Mouse (Mus musculus): ENCODE data around the gene Vps37d. TPM values are rescaled to one million over a fixed set of nuclear protein-coding genes. Genes with fewer than 3 reads are reported as not detected.
"Not testable (repeated sequence)": the region's sequence is repeated elsewhere in the genome, so short reads cannot be mapped to it uniquely, and the experiment has no call there.

Vps37d gene
- polyA plus RNA-seq, 1 experiment from 2014 or later, result 5.3 TPM

DNA sequence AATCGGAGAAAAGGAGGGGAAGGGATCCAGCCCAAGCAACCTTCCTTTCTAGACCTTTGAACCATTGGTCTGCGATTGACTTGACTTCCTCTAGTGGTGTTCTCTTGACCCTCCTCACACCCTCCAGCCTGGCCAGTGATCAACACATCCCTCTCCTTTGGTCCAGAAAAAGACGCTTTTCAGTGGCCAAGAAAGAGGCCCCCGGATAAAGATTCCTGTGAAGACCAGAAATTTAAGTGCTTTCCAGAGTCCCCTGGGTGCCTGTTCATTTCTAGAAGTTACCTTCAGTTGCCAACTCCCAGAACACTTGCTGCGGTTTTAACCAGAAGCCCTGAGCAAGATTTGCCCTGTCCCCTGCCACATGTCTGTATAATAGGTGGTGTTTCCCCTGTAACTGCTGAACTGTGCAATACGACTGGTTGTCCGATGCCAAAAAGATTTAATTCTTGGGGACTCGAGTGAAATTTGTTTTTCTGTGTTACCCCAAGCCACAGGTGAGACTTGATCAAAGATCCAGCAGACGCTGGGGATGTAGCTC lies 13.1 kb downstream of the Vps37d start, which contains the start of gene Bud23:
Gene Bud23 (minus strand): TSS at position 51 of the 538 bp plus-strand sequence.
- WGBS, result 64% methylated on average over 9 of the region's 9 CpGs
- H3K36me3 ChIP-seq (ENCODE audit: control insufficient read depth, insufficient read depth, low read length), result peaks cover 14% of the 10 kb centered on the region
- not testable (repeated sequence) for H3K9me3 ChIP-seq (ENCODE audit: control insufficient read depth, low read length); ATAC-seq (ENCODE audit: low read depth); H3K27me3 ChIP-seq (ENCODE audit: control insufficient read depth, insufficient read depth, low read depth, low read length)
- H3K27ac ChIP-seq (ENCODE audit: low read length), result peak within 1 kb of the TSS; percentile 55
- H3K4me2 ChIP-seq (ENCODE audit: low read depth, low read length), result peak within 1 kb of the TSS; percentile 90
- peaks cover 15% of the 10 kb centered on the region for H3K4me1 ChIP-seq (replicated peaks; ENCODE audit: control insufficient read depth, insufficient read depth, low read length)
- H3K4me3 ChIP-seq (ENCODE audit: low read length), result peak within 1 kb of the TSS; percentile 91
- peak within 1 kb of the TSS; percentile 81 for H3K9ac ChIP-seq (ENCODE audit: low read length)

DNA sequence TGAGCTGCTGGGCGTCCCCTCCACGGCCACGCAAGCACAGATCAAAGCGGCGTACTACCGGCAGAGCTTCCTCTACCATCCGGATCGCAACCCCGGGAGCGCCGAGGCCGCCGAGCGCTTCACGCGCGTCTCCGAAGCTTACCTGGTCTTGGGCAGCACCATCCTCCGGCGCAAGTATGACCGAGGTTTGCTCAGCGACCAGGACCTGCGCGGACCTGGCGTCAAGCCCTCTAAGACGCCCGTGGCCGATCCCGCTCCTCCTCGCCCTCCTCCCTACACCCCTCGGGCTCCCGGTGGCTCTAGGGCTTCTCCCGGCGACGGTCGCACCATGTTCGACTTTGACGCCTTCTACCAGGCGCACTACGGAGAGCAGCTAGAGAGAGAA lies 13.7 kb downstream of the Vps37d start:
- 0% methylated on average over 40 of the region's 40 CpGs for WGBS
- Histone ChIP-seq H3K9me3 (ENCODE audit: control insufficient read depth, low read length) (no peaks in the 10 kb centered on the region), H3K4me3 (ENCODE audit: low read length) (peak overlapping the region; percentile 91), H3K27me3 (ENCODE audit: control insufficient read depth, insufficient read depth, low read depth, low read length) (no peaks in the 10 kb centered on the region), H3K4me1 (replicated peaks; ENCODE audit: control insufficient read depth, insufficient read depth, low read length) (peaks cover 15% of the 10 kb centered on the region), H3K36me3 (ENCODE audit: control insufficient read depth, insufficient read depth, low read length) (peaks cover 16% of the 10 kb centered on the region), H3K27ac (ENCODE audit: low read length) (peak overlapping the region; percentile 55), H3K4me2 (ENCODE audit: low read depth, low read length) (peak overlapping the region; percentile 90), H3K9ac (ENCODE audit: low read length) (peak overlapping the region; percentile 81)
- peak; percentile 61 for ATAC-seq (ENCODE audit: low read depth)

- H3K9ac ChIP-seq (ENCODE audit: low read length), result peak within 1 kb of the TSS; percentile 81
- H3K9me3 ChIP-seq (ENCODE audit: control insufficient read depth, low read length), result no peaks in the 10 kb centered on the region
- H3K27ac ChIP-seq (ENCODE audit: low read length), result peak within 1 kb of the TSS; percentile 55
- H3K36me3 ChIP-seq (ENCODE audit: control insufficient read depth, insufficient read depth, low read length), result peaks cover 17% of the 10 kb centered on the region
- peak; percentile 99 for ATAC-seq (ENCODE audit: low read depth)
- H3K4me3 ChIP-seq (ENCODE audit: low read length), result peak within 1 kb of the TSS; percentile 91
- under 1% methylated on average over 52 of the region's 52 CpGs for WGBS
- H3K4me1 ChIP-seq (replicated peaks; ENCODE audit: control insufficient read depth, insufficient read depth, low read length), result peaks cover 15% of the 10 kb centered on the region
- H3K27me3 ChIP-seq (ENCODE audit: control insufficient read depth, insufficient read depth, low read depth, low read length), result no peaks in the 10 kb centered on the region
- peak within 1 kb of the TSS; percentile 90 for H3K4me2 ChIP-seq (ENCODE audit: low read depth, low read length)
Observed at GRCm38 (mm10) chr5:135063629-135064381, 14.3 kb downstream of the Vps37d start, which contains the start of gene Dnajc30. Gene Dnajc30 (plus strand): TSS chr5:135064202.

GRCm38 (mm10) chr5:135053356-135053755 lies 24.7 kb downstream of the Vps37d start:
- no peak overlapping the region for H3K4me2 ChIP-seq (ENCODE audit: low read depth, low read length)
- H3K4me1 ChIP-seq (replicated peaks; ENCODE audit: control insufficient read depth, insufficient read depth, low read length), result no peaks in the 10 kb centered on the region
- H3K36me3 ChIP-seq (ENCODE audit: control insufficient read depth, insufficient read depth, low read length), result peaks cover 19% of the 10 kb centered on the region; the same call in 1 of the 2 replicates
- no peak overlapping the region for H3K27ac ChIP-seq (ENCODE audit: low read length)
- H3K9me3 ChIP-seq (ENCODE audit: control insufficient read depth, low read length), result no peaks in the 10 kb centered on the region
- no peaks in the 10 kb centered on the region for H3K27me3 ChIP-seq (ENCODE audit: control insufficient read depth, insufficient read depth, low read depth, low read length)
- H3K4me3 ChIP-seq (ENCODE audit: low read length), result no peak overlapping the region
- WGBS, result 80% methylated on average over 12 of the region's 12 CpGs
- no peak for ATAC-seq (ENCODE audit: low read depth)
- H3K9ac ChIP-seq (ENCODE audit: low read length), result no peak overlapping the region

DNA sequence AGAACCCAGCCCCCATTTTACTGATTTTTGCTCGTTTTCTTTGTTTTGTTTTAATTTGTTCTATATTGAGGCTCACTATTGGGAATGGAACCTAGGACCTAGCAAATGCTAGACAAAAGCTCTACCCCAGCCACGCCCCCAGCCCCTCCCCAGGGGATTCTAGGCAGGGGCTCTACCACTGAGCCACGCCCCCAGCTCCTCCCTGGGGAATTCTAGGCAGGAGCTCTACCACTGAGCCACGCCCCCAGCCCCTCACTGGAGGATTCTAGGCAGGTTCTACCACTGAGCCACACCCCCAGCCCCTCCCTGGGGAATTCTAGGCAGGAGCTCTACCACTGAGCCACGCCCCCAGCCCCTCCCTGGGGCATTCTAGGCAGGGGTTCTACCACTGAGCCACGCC lies 28.8 kb downstream of the Vps37d start:
- peaks cover 22% of the 10 kb centered on the region for H3K36me3 ChIP-seq (ENCODE audit: control insufficient read depth, insufficient read depth, low read length)

GRCm38 (mm10) chr5:135048539-135048938 lies 29.5 kb downstream of the Vps37d start:
- Histone ChIP-seq H3K27ac (ENCODE audit: low read length) (no peak overlapping the region), H3K4me2 (ENCODE audit: low read depth, low read length) (no peak overlapping the region), H3K4me1 (replicated peaks; ENCODE audit: control insufficient read depth, insufficient read depth, low read length) (no peaks in the 10 kb centered on the region), H3K9ac (ENCODE audit: low read length) (no peak overlapping the region), H3K9me3 (ENCODE audit: control insufficient read depth, low read length) (no peaks in the 10 kb centered on the region), H3K27me3 (ENCODE audit: control insufficient read depth, insufficient read depth, low read depth, low read length) (no peaks in the 10 kb centered on the region), H3K4me3 (ENCODE audit: low read length) (no peak overlapping the region), H3K36me3 (ENCODE audit: control insufficient read depth, insufficient read depth, low read length) (peaks cover 20% of the 10 kb centered on the region)
- 94% methylated on average over 5 of the region's 5 CpGs for WGBS
- no peak for ATAC-seq (ENCODE audit: low read depth)

More for the DNA sequence above, 28.8 kb downstream of the Vps37d start:
- not testable (repeated sequence) for H3K27me3 ChIP-seq (ENCODE audit: control insufficient read depth, insufficient read depth, low read depth, low read length); H3K4me2 ChIP-seq (ENCODE audit: low read depth, low read length); H3K4me3 ChIP-seq (ENCODE audit: low read length); H3K9ac ChIP-seq (ENCODE audit: low read length); H3K4me1 ChIP-seq (replicated peaks; ENCODE audit: control insufficient read depth, insufficient read depth, low read length); H3K27ac ChIP-seq (ENCODE audit: low read length); ATAC-seq (ENCODE audit: low read depth); H3K9me3 ChIP-seq (ENCODE audit: control insufficient read depth, low read length)
- 82% methylated on average over 6 of the region's 6 CpGs for WGBS

DNA sequence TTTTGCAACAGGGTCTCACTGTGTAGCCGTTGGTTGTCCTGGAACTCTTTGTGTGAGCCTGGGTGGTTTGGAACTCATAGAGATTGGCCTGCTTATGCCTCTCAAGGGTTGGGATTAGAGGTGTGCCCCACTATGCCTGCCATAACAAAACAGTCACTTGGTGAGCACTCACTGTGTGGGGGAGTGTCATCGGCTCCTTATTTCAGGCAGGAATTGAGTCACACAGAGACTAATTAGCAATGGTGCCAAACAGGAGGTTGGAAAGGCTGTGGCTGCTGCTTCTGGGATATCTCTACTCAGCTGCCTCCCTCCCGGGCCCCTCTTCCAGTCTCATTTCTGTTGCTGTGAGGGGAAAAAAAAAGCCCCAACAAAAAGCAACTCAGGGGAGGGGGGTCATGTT lies 33.5 kb downstream of the Vps37d start:
- 88% methylated on average over 3 of the region's 3 CpGs for WGBS
- Histone ChIP-seq H3K27me3 (ENCODE audit: control insufficient read depth, insufficient read depth, low read depth, low read length) (no peaks in the 10 kb centered on the region), H3K4me1 (replicated peaks; ENCODE audit: control insufficient read depth, insufficient read depth, low read length) (no peaks in the 10 kb centered on the region), H3K9me3 (ENCODE audit: control insufficient read depth, low read length) (no peaks in the 10 kb centered on the region), H3K4me3 (ENCODE audit: low read length) (no peak overlapping the region), H3K9ac (ENCODE audit: low read length) (no peak overlapping the region), H3K4me2 (ENCODE audit: low read depth, low read length) (no peak overlapping the region), H3K27ac (ENCODE audit: low read length) (no peak overlapping the region), H3K36me3 (ENCODE audit: control insufficient read depth, insufficient read depth, low read length) (peaks cover 20% of the 10 kb centered on the region)
- ATAC-seq (ENCODE audit: low read depth), result no peak

DNA sequence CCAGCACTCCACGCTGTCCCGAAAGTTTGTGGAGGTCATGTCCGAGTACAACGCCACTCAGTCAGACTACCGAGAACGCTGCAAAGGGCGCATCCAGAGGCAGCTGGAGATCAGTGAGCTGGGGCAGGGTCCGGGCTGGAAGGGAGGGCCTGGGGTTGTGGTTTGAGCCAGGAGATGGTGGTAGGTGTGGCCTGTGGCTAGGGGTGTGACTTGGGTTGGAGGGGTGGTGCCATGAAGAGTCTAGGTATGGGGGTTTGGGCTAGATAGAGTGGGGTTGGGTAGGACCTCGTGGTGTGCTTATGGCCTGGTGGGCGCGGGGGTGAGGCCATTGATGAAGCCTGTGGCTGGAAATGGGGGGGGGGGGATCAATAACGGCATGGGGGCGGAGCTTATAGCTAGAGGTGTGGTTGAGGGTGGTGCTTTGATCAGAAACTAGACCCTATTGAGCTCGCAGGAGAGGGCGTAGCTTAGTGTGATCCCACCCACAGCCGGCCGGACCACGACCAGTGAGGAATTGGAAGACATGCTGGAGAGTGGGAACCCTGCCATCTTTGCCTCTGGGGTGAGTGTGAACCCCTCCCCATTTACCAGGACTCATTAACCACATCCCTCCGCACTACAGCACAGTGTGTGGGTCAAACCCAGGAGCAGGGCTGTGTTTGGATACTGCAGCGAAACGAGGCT lies 35.8 kb downstream of the Vps37d start:
- no peak overlapping the region for H3K27ac ChIP-seq (ENCODE audit: low read length)
- peak; percentile 12; the same call in 1 of the 2 replicates for ATAC-seq (ENCODE audit: low read depth)
- peaks cover 16% of the 10 kb centered on the region for H3K36me3 ChIP-seq (ENCODE audit: control insufficient read depth, insufficient read depth, low read length)
- H3K4me1 ChIP-seq (replicated peaks; ENCODE audit: control insufficient read depth, insufficient read depth, low read length), result no peaks in the 10 kb centered on the region
- WGBS, result 51% methylated on average over 21 of the region's 21 CpGs
- H3K9ac ChIP-seq (ENCODE audit: low read length), result no peak overlapping the region
- no peaks in the 10 kb centered on the region for H3K27me3 ChIP-seq (ENCODE audit: control insufficient read depth, insufficient read depth, low read depth, low read length)
- no peak overlapping the region for H3K4me2 ChIP-seq (ENCODE audit: low read depth, low read length)
- H3K4me3 ChIP-seq (ENCODE audit: low read length), result no peak overlapping the region
- no peaks in the 10 kb centered on the region for H3K9me3 ChIP-seq (ENCODE audit: control insufficient read depth, low read length)

- WGBS, result 44% methylated on average over 11 of the region's 11 CpGs
- no peaks in the 10 kb centered on the region for H3K27me3 ChIP-seq (ENCODE audit: control insufficient read depth, insufficient read depth, low read depth, low read length)
Observed at GRCm38 (mm10) chr5:135040777-135041176, 37.3 kb downstream of the Vps37d start.

More at GRCm38 (mm10) chr5:135040777-135041176, 37.3 kb downstream of the Vps37d start:
- H3K4me1 ChIP-seq (replicated peaks; ENCODE audit: control insufficient read depth, insufficient read depth, low read length), result no peaks in the 10 kb centered on the region
- no peaks in the 10 kb centered on the region for H3K9me3 ChIP-seq (ENCODE audit: control insufficient read depth, low read length)
- no peak overlapping the region for H3K4me2 ChIP-seq (ENCODE audit: low read depth, low read length)
- H3K4me3 ChIP-seq (ENCODE audit: low read length), result no peak overlapping the region
- no peak for ATAC-seq (ENCODE audit: low read depth)
- peaks cover 16% of the 10 kb centered on the region for H3K36me3 ChIP-seq (ENCODE audit: control insufficient read depth, insufficient read depth, low read length)
- no peak overlapping the region for H3K27ac ChIP-seq (ENCODE audit: low read length)
- H3K9ac ChIP-seq (ENCODE audit: low read length), result no peak overlapping the region

Measured in lung, embryonic 16.5 days (tissue).